Mouse (Mus musculus) common myeloid progenitor, adult 5-6 weeks (primary cell): ENCODE measurements at regions not wholly inside any gene's neighbourhood (a gene's known extent, or its start where the extent isn't known, plus 50 kb on each side); places are given as distances from the start of the nearest gene placed in this dataset.

ENCODE experiments used
- ATAC-seq: replicated peaks from 2 replicates; pipeline ENCODE4 v1.8.0; 2016; ENCODE audit warnings: low read depth, mild to moderate bottlenecking, moderate TSS enrichment, inconsistent platforms; ENCODE audit not compliant: poor library complexity, severe bottlenecking

GRCm38 (mm10) chr17:45244870-45245269, 188.7 kb downstream of the Cdc5l start:
- peak; percentile 88 for ATAC-seq

- ATAC-seq = no peak
These were observed 190.4 kb downstream of the Cdc5l start for GRCm38 (mm10) chr17:45243103-45243502.

GRCm38 (mm10) chr17:45242076-45242475, 191.5 kb downstream of the Cdc5l start:
- no peak for ATAC-seq

- ATAC-seq = no peak
These were observed 192.5 kb downstream of the Cdc5l start for GRCm38 (mm10) chr17:45240963-45241543.

GRCm38 (mm10) chr17:45240545-45240944, 193.0 kb downstream of the Cdc5l start:
- ATAC-seq = no peak

GRCm38 (mm10) chr17:45237246-45237645, 196.3 kb downstream of the Cdc5l start:
- ATAC-seq = no peak

GRCm38 (mm10) chr17:45235401-45235800, 198.1 kb downstream of the Cdc5l start:
- no peak for ATAC-seq

GRCm38 (mm10) chr17:45232874-45233273, 200.7 kb downstream of the Cdc5l start:
- ATAC-seq = no peak

- no peak for ATAC-seq
These were observed 206.3 kb downstream of the Cdc5l start for GRCm38 (mm10) chr17:45227190-45227589.

- ATAC-seq = no peak
These were observed 207.1 kb downstream of the Cdc5l start for GRCm38 (mm10) chr17:45226486-45226885.

- no peak for ATAC-seq
These were observed 211.9 kb downstream of the Cdc5l start for GRCm38 (mm10) chr17:45221625-45222024.

- peak; percentile 28; the same call in 1 of the 2 replicates for ATAC-seq
These were observed 216.4 kb downstream of the Cdc5l start for GRCm38 (mm10) chr17:45217126-45217525.

GRCm38 (mm10) chr17:45215067-45216049, 218.2 kb downstream of the Cdc5l start:
- no peak for ATAC-seq

GRCm38 (mm10) chr17:45210984-45211383, 222.6 kb downstream of the Cdc5l start:
- no peak for ATAC-seq

- ATAC-seq = no peak
These were observed 224.2 kb downstream of the Cdc5l start for GRCm38 (mm10) chr17:45209387-45209663.

- no peak for ATAC-seq
These were observed 224.7 kb downstream of the Cdc5l start for GRCm38 (mm10) chr17:45208596-45209386.

GRCm38 (mm10) chr17:45195779-45196178, 237.8 kb downstream of the Cdc5l start:
- no peak for ATAC-seq

GRCm38 (mm10) chr17:45194786-45195281, 238.7 kb downstream of the Cdc5l start:
- no peak for ATAC-seq

GRCm38 (mm10) chr17:45193456-45194025, 240.0 kb downstream of the Cdc5l start:
- ATAC-seq = no peak

GRCm38 (mm10) chr17:45187402-45187801, 246.1 kb downstream of the Cdc5l start:
- ATAC-seq = no peak
